Mouse (Mus musculus) layer of hippocampus, adult 11-12 months (tissue): ENCODE measurements around the gene Ache.
A peak's percentile ranks its signal among the peaks of the same experiment; 100 is the strongest.

ENCODE experiments used
- DNase-seq: peaks from one replicate; pipeline ENCODE4 v3.0.0; 2022; ENCODE audit warnings: low spot score

Ache gene

DNA sequence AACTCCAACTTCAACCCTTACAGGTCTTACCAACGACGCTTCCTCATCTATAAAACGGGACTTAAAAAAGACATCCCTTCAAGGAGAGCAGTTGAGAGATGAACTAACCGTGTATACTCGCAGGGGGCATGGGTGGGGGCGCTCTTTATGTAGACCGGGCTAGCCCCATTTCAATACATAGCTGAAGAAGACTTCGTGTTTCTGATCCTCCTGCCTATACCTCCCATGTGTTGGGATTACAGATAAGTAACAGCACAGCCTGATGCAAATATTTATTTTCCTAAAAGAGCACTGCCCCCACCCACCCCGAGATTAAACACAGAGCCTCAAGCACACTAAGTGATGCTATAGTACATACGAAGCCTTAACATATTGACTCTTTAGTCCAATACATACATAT is 47.0 kb downstream of the Ache start:
- no peak for DNase-seq

DNA sequence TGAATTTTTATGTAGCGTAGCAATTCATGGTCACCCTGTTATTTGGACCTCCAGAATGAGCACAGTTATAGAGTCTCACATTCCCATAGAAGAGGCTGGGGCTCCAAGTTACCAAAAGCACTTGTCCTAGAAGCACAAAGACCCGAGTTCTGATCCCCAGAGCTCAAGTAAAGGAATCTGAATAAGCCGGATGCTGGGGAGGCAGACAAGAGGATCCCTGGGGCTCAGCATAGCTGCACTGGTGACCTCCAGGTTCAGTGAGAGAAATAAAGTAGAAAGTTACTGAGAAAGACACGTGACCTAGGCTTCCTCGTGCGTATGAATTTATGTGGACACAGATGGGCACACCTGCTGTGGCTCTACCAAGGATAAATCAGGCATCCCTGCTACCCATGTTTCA is 47.7 kb downstream of the Ache start:
- DNase-seq = no peak

DNA sequence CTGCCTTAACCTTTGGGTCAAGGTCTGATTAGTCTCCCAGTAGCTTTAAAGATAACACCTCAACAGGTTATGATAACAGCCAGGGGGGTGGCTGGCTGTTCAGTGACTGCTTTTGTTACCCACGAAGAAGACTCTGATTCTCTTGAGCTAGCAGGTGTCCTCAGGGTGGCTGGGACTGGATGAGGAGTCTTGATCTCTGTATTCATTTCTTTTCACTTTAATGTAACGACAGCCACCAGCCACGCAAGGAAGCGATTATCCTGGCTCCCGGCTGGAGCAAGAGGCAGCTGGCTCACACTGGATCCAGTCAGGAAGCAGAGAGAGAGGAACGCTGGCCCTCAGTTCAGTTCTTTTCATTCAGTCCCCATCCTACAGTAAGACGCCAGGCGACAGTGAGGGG is 49.9 kb downstream of the Ache start:
- DNase-seq = no peak

DNA sequence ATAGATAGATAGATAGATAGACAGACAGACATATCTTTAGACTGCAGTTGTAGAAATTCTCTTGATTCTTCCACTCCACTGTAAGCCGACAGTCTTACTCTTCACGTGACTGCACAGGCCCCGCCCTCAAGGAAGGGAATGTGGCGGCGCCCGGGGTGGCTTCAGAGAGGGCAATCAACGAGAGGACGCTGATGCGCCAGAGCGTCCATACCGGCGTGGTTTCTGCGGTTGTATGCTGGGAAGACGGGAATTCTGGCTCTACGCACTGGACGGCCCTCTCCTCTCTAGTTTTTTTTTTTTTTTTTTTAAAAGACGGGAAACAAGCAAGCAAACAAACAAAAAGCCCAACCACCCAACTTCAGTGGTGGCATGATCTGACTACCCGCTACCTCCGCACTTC is 50.9 kb downstream of the Ache start:
- DNase-seq = peak; percentile 91

DNA sequence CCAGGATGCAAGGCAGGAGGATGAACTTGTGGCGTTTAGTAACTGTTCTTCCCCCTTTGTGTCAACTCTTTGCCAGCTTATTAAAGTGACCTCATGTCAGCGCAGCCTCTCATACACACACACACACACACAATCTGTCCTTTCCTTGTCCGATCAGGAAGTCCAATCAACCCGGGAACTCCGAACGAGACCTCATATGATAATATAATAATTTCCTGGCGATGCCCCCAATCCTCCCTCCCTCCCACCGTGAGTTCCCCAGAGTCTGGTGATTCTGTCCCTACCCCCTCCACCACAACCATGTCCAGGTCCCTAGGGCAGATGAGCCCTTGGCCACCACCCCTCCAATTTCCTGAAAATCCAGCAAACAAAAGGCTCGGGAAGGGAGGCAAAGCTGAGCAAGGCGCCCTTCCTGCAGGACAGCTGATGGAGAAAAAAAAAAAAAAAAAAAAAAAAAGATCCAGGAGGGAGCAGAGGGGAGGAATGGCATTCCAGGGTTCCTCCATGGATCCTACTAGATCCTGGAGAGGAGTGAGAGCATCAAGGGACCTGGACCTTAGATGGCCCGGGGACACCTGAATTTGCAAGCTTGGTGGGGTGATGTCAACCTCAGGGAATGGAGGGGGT is 51.5 kb downstream of the Ache start:
- DNase-seq = no peak

DNA sequence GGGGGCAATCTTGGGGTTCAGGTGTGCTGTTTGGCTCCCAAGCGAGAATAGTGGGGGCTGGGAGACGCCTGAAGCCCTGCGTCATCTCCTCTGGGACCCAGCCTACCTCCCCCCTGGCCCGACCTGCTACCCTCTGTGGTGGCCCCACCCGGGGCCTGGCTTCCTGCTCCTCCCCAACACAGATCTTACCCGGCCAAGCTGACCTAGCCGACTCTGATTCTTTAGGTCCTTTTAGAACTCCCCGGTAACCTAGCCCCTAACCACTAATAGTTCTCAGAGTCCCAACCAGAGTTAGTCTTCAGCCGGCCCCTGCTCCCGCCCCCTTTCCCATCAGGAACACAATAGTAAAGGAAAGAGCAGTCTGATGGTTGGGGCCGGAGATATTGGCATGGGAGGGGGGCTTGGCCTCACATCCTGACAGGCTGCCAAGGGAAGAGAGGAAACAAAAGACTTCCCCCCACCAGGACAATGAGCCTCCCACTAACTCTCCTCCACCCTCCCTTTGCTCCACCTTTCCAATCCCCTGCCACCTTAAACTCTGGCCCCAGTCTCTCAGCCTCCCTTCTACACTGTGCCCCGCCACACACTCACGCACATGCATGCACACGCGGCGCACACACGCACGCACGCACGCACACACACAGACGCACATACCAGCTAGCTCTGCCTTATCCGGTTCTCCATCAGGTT is 52.1 kb downstream of the Ache start:
- DNase-seq = peak; percentile 27

DNA sequence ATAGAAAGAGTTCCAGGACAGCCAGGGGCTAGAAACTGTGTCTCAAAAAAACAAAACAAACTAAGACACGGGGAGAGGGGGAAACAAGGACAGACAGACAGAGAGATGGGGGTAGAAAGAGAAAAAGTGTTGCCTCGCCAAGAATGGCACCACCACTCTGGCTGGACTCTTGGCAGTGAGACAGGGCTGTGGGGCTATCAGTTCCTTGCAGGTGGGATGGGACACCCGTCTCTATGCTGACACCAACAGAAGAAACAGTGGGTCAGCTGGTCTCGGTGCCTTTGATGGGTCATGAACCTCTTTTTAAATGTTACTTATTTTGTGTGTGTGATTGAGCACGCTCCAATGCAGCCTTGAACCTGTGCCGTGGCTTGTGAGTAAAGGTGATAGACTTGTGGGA is 52.9 kb downstream of the Ache start:
- no peak for DNase-seq

DNA sequence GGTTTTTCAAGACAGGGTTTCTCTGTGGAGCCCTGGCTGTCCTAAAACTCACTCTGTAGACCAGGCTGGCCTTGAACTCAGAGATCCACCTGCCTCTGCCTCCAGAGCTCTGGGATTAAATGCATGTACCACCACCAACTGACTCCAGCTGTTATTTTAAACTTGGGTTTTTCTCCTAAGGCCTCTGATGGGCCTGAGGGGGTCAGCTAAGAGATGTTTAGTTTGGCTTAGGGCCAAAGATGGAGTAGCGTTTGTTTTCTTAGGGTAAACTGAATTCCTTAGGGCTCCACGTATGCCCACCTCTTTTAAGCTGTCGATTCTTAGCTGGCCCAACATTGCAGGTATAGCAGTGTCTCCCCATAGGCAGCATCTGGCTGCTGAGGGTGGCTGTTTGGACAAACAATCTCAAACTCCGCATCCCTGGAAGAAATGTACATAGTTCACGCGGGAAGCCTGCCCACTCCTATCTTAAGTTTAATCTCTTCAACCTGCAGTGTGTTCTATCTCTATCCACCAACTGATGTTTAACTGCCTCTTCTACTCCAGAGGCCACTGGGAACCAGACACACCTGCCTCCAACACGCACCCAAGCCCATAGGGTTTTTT is 55.2 kb downstream of the Ache start:
- DNase-seq = no peak

DNA sequence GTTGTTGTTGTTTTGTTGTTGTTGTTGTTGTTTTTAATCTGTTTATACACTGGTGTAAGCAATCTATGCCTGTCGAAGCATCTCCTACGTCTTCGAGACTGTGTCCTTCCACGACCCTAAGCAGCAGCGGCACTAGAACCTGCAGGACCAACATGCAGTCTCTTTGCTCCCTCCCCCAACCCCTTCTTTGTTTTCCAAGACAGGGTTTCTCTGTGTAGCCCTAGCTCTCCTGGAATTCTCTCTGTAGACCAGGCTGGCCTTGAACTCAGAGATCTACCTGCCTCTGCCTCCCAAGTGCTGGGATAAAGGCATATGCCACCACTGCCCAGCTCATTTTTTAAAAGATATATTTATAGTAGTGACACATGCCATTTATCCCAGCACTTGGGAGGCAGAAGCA is 56.1 kb downstream of the Ache start:
- DNase-seq = no peak

DNA sequence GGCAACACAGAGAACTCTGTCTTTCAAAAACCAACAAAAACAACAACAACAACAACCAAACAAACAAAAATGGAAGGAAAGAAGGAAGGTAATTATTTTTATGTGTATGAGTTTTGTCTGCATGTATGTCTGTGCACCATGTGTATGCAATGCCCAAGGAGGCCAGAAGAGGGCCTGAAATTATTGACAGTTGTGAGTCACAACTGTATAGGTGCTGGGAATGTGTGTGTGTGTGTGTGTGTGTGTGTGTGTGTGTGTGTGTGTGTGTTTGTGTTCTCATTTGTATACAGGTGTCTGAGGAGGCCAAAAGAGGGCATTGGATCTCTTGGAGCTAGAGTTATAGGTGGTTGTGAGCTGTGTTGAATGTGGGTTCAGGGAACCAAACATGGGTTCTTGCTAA is 56.5 kb downstream of the Ache start:
- no peak for DNase-seq
